Mouse (Mus musculus): ENCODE measurements around the gene Kri1. TPM values are rescaled to one million over a fixed set of nuclear protein-coding genes. Genes with fewer than 3 reads are reported as not detected.
A peak's percentile ranks its signal among the peaks of the same experiment; 100 is the strongest.

Kri1 gene
- total and polyA plus RNA-seq, 3 experiments, result 76.1 to 233 (median 199) TPM

- Histone ChIP-seq H3K79me2 (ENCODE audit: control insufficient read depth, insufficient read depth, low read length, poor library complexity) (peaks cover 22% of the 10 kb centered on the region), H3K9me3 (replicated peaks; ENCODE audit: insufficient read depth, low read length) (no peaks in the 10 kb centered on the region), H3K36me3 (ENCODE audit: control insufficient read depth in 1 of 2, insufficient read depth in 2 of 2, low read length in 2 of 2) (peaks cover 20 to 35% of the 10 kb centered on the region in 2 experiments), H3K27ac (ENCODE audit: control insufficient read depth, low read depth, low read length) (peak overlapping the region; percentile 58), H3K9ac (ENCODE audit: control insufficient read depth, low read depth, low read length, poor library complexity, severe bottlenecking) (peak overlapping the region; percentile 75), H3K27me3 (ENCODE audit: control insufficient read depth in 1 of 2, insufficient read depth in 2 of 2, low read length in 2 of 2) (no peaks in the 10 kb centered on the region), H3K4me3 (ENCODE audit: control insufficient read depth in 1 of 2, insufficient read depth in 1 of 2, low read depth in 2 of 2, low read length in 2 of 2) (peak overlapping the region; percentile 67 to 78), H3K4me1 (ENCODE audit: control insufficient read depth in 1 of 2, insufficient read depth in 2 of 2, low read length in 2 of 2) (peaks cover 22 to 41% of the 10 kb centered on the region in 2 experiments)
- TF ChIP-seq ZMIZ1 (IDR thresholded peaks at IDR 0.05; ENCODE audit: low read depth, low read length), result no peak
- TF ChIP-seq POLR2A (IDR thresholded peaks at IDR 0.05; ENCODE audit: control insufficient read depth in 1 of 2, insufficient read depth in 1 of 2, low read depth in 1 of 2, low read length in 2 of 2, poor library complexity in 1 of 2), result no peak
- TF ChIP-seq SIN3A (IDR thresholded peaks at IDR 0.05; ENCODE audit: low read length), result no peak
- TF ChIP-seq TBP (IDR thresholded peaks at IDR 0.05; ENCODE audit: low read depth, low read length), result no peak
- TF ChIP-seq TAL1 (IDR thresholded peaks at IDR 0.05; ENCODE audit: low read length), result no peak
- no peak for TF ChIP-seq ELF1 (IDR thresholded peaks at IDR 0.05; ENCODE audit: low read depth, low read length)
- no peak for TF ChIP-seq USF2 (IDR thresholded peaks at IDR 0.05; ENCODE audit: borderline replicate concordance in 1 of 2, insufficient read depth in 1 of 2, low read depth in 1 of 2, low read length in 2 of 2)
- TF ChIP-seq MAZ (IDR thresholded peaks at IDR 0.05; ENCODE audit: low read depth, low read length), result no peak
- no peak for TF ChIP-seq TCF12 (IDR thresholded peaks at IDR 0.05; ENCODE audit: low read depth, low read length)
- no peak for TF ChIP-seq GATA1 (IDR thresholded peaks at IDR 0.05; ENCODE audit: low read depth, low read length)
- TF ChIP-seq MXI1 (IDR thresholded peaks at IDR 0.05; ENCODE audit: low read depth, low read length), result no peak
- no peak for TF ChIP-seq POLR2AphosphoS2 (IDR thresholded peaks at IDR 0.05; ENCODE audit: low read length)
- no peak for TF ChIP-seq HCFC1 (IDR thresholded peaks at IDR 0.05; ENCODE audit: low read depth, low read length)
- no peak for TF ChIP-seq RCOR1 (IDR thresholded peaks at IDR 0.05; ENCODE audit: low read depth, low read length)
- no peak for TF ChIP-seq POLR2AphosphoS5 (IDR thresholded peaks at IDR 0.05; ENCODE audit: borderline replicate concordance, low read depth, low read length)
- TF ChIP-seq CHD1 (IDR thresholded peaks at IDR 0.05; ENCODE audit: low read depth, low read length), result no peak
- TF ChIP-seq CHD2 (IDR thresholded peaks at IDR 0.05; ENCODE audit: low read length), result no peak
- TF ChIP-seq ETS1 (IDR thresholded peaks at IDR 0.05; ENCODE audit: low read depth, low read length), result no peak
- DNase-seq (ENCODE audit: low read depth, low spot score), result no peak
Observed at GRCm38 (mm10) chr9:21265611-21266010, 22.2 kb downstream of the Kri1 start.

GRCm38 (mm10) chr9:21265000-21265561 is 22.7 kb downstream of the Kri1 start, which contains the start of gene Atg4d:
Gene Atg4d (plus strand): TSS chr9:21265293.
- Histone ChIP-seq H3K79me2 (ENCODE audit: control insufficient read depth, insufficient read depth, low read length, poor library complexity) (peaks cover 22% of the 10 kb centered on the region), H3K27me3 (ENCODE audit: control insufficient read depth in 1 of 2, insufficient read depth in 2 of 2, low read length in 2 of 2) (no peaks in the 10 kb centered on the region), H3K9ac (ENCODE audit: control insufficient read depth, low read depth, low read length, poor library complexity, severe bottlenecking) (peak within 1 kb of the TSS; percentile 75), H3K4me1 (ENCODE audit: control insufficient read depth in 1 of 2, insufficient read depth in 2 of 2, low read length in 2 of 2) (peaks cover 22 to 46% of the 10 kb centered on the region in 2 experiments), H3K36me3 (ENCODE audit: control insufficient read depth in 1 of 2, insufficient read depth in 2 of 2, low read length in 2 of 2) (peaks cover 20 to 36% of the 10 kb centered on the region in 2 experiments), H3K27ac (ENCODE audit: control insufficient read depth, low read depth, low read length) (peak within 1 kb of the TSS; percentile 84), H3K9me3 (replicated peaks; ENCODE audit: insufficient read depth, low read length) (no peaks in the 10 kb centered on the region), H3K4me3 (ENCODE audit: control insufficient read depth in 1 of 2, insufficient read depth in 1 of 2, low read depth in 2 of 2, low read length in 2 of 2) (peak within 1 kb of the TSS; percentile 67 to 78)
- peak; percentile 100 for DNase-seq (ENCODE audit: low read depth, low spot score)
- TF ChIP-seq POLR2A (IDR thresholded peaks at IDR 0.05; ENCODE audit: control insufficient read depth in 1 of 2, insufficient read depth in 1 of 2, low read depth in 1 of 2, low read length in 2 of 2, poor library complexity in 1 of 2) (peak in 1 of 2 experiments; percentile 100; a peak in 2 of 4 replicates), SMC3 (IDR thresholded peaks at IDR 0.05; ENCODE audit: low read depth, low read length) (no peak), BHLHE40 (IDR thresholded peaks at IDR 0.05; ENCODE audit: borderline replicate concordance, low read depth, low read length) (no peak), MYC (IDR thresholded peaks at IDR 0.05; ENCODE audit: low read depth, low read length) (no peak), ZC3H11A (IDR thresholded peaks at IDR 0.05; ENCODE audit: low read depth, low read length) (no peak), MXI1 (IDR thresholded peaks at IDR 0.05; ENCODE audit: low read depth, low read length) (no peak), MAX (IDR thresholded peaks at IDR 0.05; ENCODE audit: low read length) (no peak), UBTF (IDR thresholded peaks at IDR 0.05; ENCODE audit: borderline replicate concordance, insufficient read depth, low read depth, low read length) (0 out of 2 replicates have a peak, but pooled peaks have one; percentile 66), MYB (IDR thresholded peaks at IDR 0.05; ENCODE audit: low read depth, low read length) (no peak), RCOR1 (IDR thresholded peaks at IDR 0.05; ENCODE audit: low read depth, low read length) (no peak), JUND (IDR thresholded peaks at IDR 0.05; ENCODE audit: low read depth, low read length) (no peak), USF1 (IDR thresholded peaks at IDR 0.05; ENCODE audit: low read depth, low read length) (no peak), ZKSCAN1 (IDR thresholded peaks at IDR 0.05; ENCODE audit: low read depth, low read length) (no peak), KAT2A (conservative IDR thresholded peaks at IDR 0.05; ENCODE audit: low read depth, low read length) (no peak), NRF1 (IDR thresholded peaks at IDR 0.05; ENCODE audit: insufficient read depth, low read depth, low read length, poor library complexity, severe bottlenecking) (no peak), CTCF (IDR thresholded peaks at IDR 0.05 in 2 of 3, conservative IDR thresholded peaks at IDR 0.05 in 1 of 3; ENCODE audit: control insufficient read depth in 1 of 3, insufficient read depth in 1 of 3, low read depth in 2 of 3, low read length in 3 of 3, poor library complexity in 1 of 3, severe bottlenecking in 1 of 3) (no peak), SIN3A (IDR thresholded peaks at IDR 0.05; ENCODE audit: low read length) (no peak), USF2 (IDR thresholded peaks at IDR 0.05; ENCODE audit: borderline replicate concordance in 1 of 2, insufficient read depth in 1 of 2, low read depth in 1 of 2, low read length in 2 of 2) (no peak), TCF12 (IDR thresholded peaks at IDR 0.05; ENCODE audit: low read depth, low read length) (no peak)

Measured in MEL (cell line).